Mouse (Mus musculus): ENCODE results near the gene Tnk1. TPM values are rescaled to one million over a fixed set of nuclear protein-coding genes. Genes with fewer than 3 reads are reported as not detected.
"Not testable (repeated sequence)": the region's sequence is repeated elsewhere in the genome, so short reads cannot be mapped to it uniquely, and the experiment has no call there.

The Tnk1 gene
- polyA plus RNA-seq, 1 experiment from 2014 or later = 1.1 TPM

DNA sequence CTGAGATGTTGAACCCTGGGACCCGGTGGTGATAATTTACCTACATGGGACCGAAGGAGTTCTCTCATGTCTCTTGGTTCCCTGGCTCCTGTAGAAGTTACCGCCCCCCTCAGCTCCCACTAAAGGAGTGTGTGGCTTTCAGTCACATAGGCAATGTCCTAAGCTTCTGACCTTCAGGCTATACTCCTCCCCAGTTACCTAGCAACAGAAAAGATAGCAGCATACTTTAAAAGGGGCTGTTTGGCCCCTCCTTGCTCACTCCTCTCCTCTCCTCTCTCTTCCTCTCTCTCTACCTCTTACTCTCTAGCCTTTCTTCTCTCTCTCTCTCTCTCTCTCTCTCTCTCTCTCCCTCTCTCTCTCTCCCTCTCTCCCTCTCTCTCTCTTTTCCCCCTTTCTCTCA is 5.2 kb upstream of the Tnk1 start:
- WGBS = 81% methylated on average over 3 of the region's 3 CpGs

DNA sequence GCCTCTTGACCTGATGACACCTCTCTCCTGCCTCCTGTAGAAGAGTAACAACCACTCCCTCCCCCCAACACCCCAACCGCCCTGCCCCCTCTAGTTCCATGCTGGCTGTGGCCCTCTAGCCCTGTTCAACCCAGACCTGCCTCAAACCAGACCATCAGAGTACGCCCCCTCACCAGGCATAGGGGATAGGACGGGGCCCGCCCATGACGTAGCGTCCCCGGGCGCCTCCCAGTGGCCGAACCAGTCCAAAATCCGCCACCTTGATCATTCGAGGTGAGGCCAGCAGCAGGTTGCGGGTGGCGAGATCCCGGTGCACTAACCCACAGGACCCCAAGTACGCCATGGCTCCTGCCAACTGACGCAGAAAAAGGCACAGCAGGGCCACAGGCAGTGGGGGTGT is 3.2 kb downstream of the Tnk1 start:
- H3K27ac ChIP-seq (replicated peaks; ENCODE audit: low read depth, low read length) = no peak overlapping the region
- DNase-seq (ENCODE audit: low spot score) (peak; percentile 64), ATAC-seq (replicated peaks; ENCODE audit: insufficient number of reproducible peaks, low FRiP score, low TSS enrichment, low read depth) (peak; percentile 42; the same call in 1 of the 2 replicates)
- peaks cover 13% of the 10 kb centered on the region for H3K27me3 ChIP-seq (ENCODE audit: control insufficient read depth, insufficient read depth, low read length)
- no peaks in the 10 kb centered on the region for H3K4me1 ChIP-seq (ENCODE audit: control insufficient read depth, insufficient read depth, low read length)
- H3K4me2 ChIP-seq (ENCODE audit: low read depth, low read length) = no peak overlapping the region
- no peaks in the 10 kb centered on the region for H3K9me3 ChIP-seq (replicated peaks; ENCODE audit: control insufficient read depth, low read length)
- no peak overlapping the region; the same call in 1 of the 2 replicates for H3K4me3 ChIP-seq (ENCODE audit: low read depth, low read length)
- H3K36me3 ChIP-seq (replicated peaks; ENCODE audit: control insufficient read depth, insufficient read depth, low read depth, low read length) = no peaks in the 10 kb centered on the region; the same call in 1 of the 2 replicates
- WGBS = 18% methylated on average over 16 of the region's 16 CpGs
- H3K9ac ChIP-seq (replicated peaks; ENCODE audit: low read length) = no peak overlapping the region

More for the DNA sequence above, 5.2 kb upstream of the Tnk1 start:
- not testable (repeated sequence) for DNase-seq (ENCODE audit: low spot score); H3K9ac ChIP-seq (replicated peaks; ENCODE audit: low read length); H3K4me2 ChIP-seq (ENCODE audit: low read depth, low read length); H3K27me3 ChIP-seq (ENCODE audit: control insufficient read depth, insufficient read depth, low read length); H3K4me1 ChIP-seq (ENCODE audit: control insufficient read depth, insufficient read depth, low read length); H3K36me3 ChIP-seq (replicated peaks; ENCODE audit: control insufficient read depth, insufficient read depth, low read depth, low read length); H3K4me3 ChIP-seq (ENCODE audit: low read depth, low read length); H3K9me3 ChIP-seq (replicated peaks; ENCODE audit: control insufficient read depth, low read length); H3K27ac ChIP-seq (replicated peaks; ENCODE audit: low read depth, low read length); ATAC-seq (replicated peaks; ENCODE audit: insufficient number of reproducible peaks, low FRiP score, low TSS enrichment, low read depth)

DNA sequence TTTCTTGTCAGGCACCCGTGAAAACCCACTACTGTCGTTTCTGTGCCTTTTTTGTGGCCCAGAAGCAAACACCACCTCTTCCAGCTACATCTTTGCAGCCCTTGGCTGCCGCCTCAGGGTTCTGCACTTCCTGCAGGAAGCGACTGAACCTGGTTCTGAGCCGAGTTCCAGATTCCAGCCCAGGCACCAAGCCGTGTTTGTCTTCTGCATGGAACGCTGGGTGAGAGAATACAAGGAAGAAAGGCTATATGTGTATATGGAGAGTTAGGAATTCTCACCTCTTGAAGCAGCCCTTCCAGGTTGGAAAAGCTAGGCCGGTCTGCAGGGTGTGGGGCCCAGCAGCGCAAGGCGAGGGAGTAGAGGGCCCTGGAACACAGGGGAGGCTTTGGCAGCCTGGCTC is 3.9 kb downstream of the Tnk1 start:
- H3K4me2 ChIP-seq (ENCODE audit: low read depth, low read length) = no peak overlapping the region
- H3K36me3 ChIP-seq (replicated peaks; ENCODE audit: control insufficient read depth, insufficient read depth, low read depth, low read length) = peaks cover 1% of the 10 kb centered on the region; the same call in 1 of the 2 replicates
- no peak for ATAC-seq (replicated peaks; ENCODE audit: insufficient number of reproducible peaks, low FRiP score, low TSS enrichment, low read depth)
- whole genome bisulfite sequencing = 81% methylated on average over 10 of the region's 10 CpGs
- peaks cover 13% of the 10 kb centered on the region for H3K27me3 ChIP-seq (ENCODE audit: control insufficient read depth, insufficient read depth, low read length)
- no peak overlapping the region for H3K9ac ChIP-seq (replicated peaks; ENCODE audit: low read length)
- H3K9me3 ChIP-seq (replicated peaks; ENCODE audit: control insufficient read depth, low read length) = no peaks in the 10 kb centered on the region
- H3K4me1 ChIP-seq (ENCODE audit: control insufficient read depth, insufficient read depth, low read length) = no peaks in the 10 kb centered on the region
- DNase-seq (ENCODE audit: low spot score) = no peak
- H3K4me3 ChIP-seq (ENCODE audit: low read depth, low read length) = no peak overlapping the region
- no peak overlapping the region for H3K27ac ChIP-seq (replicated peaks; ENCODE audit: low read depth, low read length)

DNA sequence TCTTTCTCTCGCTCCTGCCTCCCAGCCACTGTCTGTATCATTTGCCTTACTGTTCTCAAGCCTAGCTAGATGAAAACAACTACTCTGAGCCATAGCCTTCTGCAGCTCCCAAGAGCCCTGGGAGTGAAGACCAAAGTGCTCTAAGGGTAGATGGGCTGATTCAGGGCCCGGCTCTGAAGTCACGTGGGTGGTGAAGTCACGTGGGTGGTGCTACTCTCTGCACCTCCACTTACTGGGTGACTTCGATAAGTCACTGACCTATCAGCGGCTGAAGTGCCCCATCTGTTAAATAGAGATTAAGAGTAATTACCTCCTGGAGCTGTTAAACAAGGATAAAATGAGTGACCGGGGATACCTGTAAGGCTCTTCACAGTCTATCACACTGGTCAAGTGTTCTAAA is 4.5 kb downstream of the Tnk1 start:
- no peaks in the 10 kb centered on the region for H3K4me1 ChIP-seq (ENCODE audit: control insufficient read depth, insufficient read depth, low read length)
- no peak for DNase-seq (ENCODE audit: low spot score)
- peaks cover 11% of the 10 kb centered on the region for H3K27me3 ChIP-seq (ENCODE audit: control insufficient read depth, insufficient read depth, low read length)
- no peak overlapping the region for H3K4me2 ChIP-seq (ENCODE audit: low read depth, low read length)
- no peaks in the 10 kb centered on the region for H3K9me3 ChIP-seq (replicated peaks; ENCODE audit: control insufficient read depth, low read length)
- H3K27ac ChIP-seq (replicated peaks; ENCODE audit: low read depth, low read length) = no peak overlapping the region
- no peak for ATAC-seq (replicated peaks; ENCODE audit: insufficient number of reproducible peaks, low FRiP score, low TSS enrichment, low read depth)
- H3K9ac ChIP-seq (replicated peaks; ENCODE audit: low read length) = no peak overlapping the region
- peaks cover 2% of the 10 kb centered on the region for H3K36me3 ChIP-seq (replicated peaks; ENCODE audit: control insufficient read depth, insufficient read depth, low read depth, low read length)
- 85% methylated on average over 7 of the region's 7 CpGs for WGBS
- no peak overlapping the region for H3K4me3 ChIP-seq (ENCODE audit: low read depth, low read length)

DNA sequence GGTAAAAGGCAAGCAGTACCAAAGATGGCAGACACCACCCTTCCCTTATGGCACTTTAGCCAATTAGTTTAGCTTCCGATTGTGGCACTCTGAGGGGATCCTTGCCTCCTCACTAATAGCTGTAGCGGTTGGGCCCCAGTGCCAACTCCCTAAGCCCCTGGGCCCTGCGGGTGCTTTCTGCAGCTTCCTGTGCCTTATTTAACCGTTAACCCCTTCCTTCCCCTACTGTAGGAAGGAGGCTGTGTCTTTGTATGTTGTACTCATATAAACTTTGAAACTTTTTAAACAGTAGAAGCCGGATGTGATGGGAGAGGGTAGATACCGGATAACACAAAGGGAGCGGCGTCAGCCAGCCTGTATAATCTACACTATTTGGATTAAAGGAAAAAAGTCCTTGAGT is 7.8 kb downstream of the Tnk1 start:
- Histone ChIP-seq H3K4me1 (ENCODE audit: control insufficient read depth, insufficient read depth, low read length) (peaks cover 6% of the 10 kb centered on the region), H3K4me3 (ENCODE audit: low read depth, low read length) (no peak overlapping the region), H3K27me3 (ENCODE audit: control insufficient read depth, insufficient read depth, low read length) (no peaks in the 10 kb centered on the region), H3K36me3 (replicated peaks; ENCODE audit: control insufficient read depth, insufficient read depth, low read depth, low read length) (peaks cover 2% of the 10 kb centered on the region), H3K27ac (replicated peaks; ENCODE audit: low read depth, low read length) (no peak overlapping the region), H3K4me2 (ENCODE audit: low read depth, low read length) (no peak overlapping the region), H3K9ac (replicated peaks; ENCODE audit: low read length) (no peak overlapping the region), H3K9me3 (replicated peaks; ENCODE audit: control insufficient read depth, low read length) (no peaks in the 10 kb centered on the region)
- WGBS = 74% methylated on average over 8 of the region's 8 CpGs
- no peak for ATAC-seq (replicated peaks; ENCODE audit: insufficient number of reproducible peaks, low FRiP score, low TSS enrichment, low read depth)
- no peak for DNase-seq (ENCODE audit: low spot score)

DNA sequence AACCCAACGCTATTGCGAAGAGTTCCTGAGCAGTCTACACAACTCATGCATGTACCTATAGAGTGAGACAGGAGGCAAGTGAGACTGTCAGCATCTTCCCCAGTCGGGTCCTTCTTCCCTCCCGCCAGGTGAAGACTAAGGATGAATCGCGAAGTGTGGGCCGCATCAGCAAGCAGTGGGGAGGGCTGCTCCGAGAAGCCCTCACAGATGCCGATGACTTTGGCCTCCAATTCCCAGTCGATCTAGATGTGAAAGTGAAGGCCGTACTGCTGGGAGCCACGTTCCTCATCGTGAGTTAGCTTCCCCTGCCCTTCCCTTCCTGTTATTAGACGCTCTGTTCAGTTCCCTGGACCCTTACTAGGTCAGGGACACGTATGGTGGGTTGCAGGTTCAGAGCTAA is 8.6 kb downstream of the Tnk1 start:
- Histone ChIP-seq H3K4me3 (ENCODE audit: low read depth, low read length) (no peak overlapping the region), H3K4me1 (ENCODE audit: control insufficient read depth, insufficient read depth, low read length) (peaks cover 6% of the 10 kb centered on the region), H3K27me3 (ENCODE audit: control insufficient read depth, insufficient read depth, low read length) (no peaks in the 10 kb centered on the region), H3K9me3 (replicated peaks; ENCODE audit: control insufficient read depth, low read length) (no peaks in the 10 kb centered on the region), H3K27ac (replicated peaks; ENCODE audit: low read depth, low read length) (no peak overlapping the region), H3K9ac (replicated peaks; ENCODE audit: low read length) (no peak overlapping the region), H3K4me2 (ENCODE audit: low read depth, low read length) (no peak overlapping the region), H3K36me3 (replicated peaks; ENCODE audit: control insufficient read depth, insufficient read depth, low read depth, low read length) (peaks cover 2% of the 10 kb centered on the region)
- DNase-seq (ENCODE audit: low spot score) = no peak
- WGBS = 92% methylated on average over 15 of the region's 15 CpGs
- ATAC-seq (replicated peaks; ENCODE audit: insufficient number of reproducible peaks, low FRiP score, low TSS enrichment, low read depth) = no peak

DNA sequence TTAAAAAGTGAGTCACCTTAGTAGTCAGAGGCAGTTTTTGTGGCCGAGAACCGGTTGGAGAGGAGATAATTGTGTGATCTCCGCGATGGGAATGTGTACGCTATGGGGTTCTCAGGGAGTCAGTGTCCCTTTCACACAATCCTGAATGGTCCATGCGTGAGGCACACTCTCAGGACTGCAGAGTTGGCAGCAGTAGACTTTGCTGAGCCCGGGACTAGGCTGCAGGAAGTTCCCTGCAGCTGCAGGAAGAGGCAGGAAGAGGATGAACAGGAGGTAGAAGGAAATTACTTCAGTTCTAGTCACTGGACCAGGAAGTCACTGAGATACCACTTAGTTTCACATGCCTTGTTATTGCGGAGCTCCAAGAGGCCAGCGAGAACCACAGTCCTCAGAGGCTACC is 9.4 kb downstream of the Tnk1 start:
- DNase-seq (ENCODE audit: low spot score) (no peak), ATAC-seq (replicated peaks; ENCODE audit: insufficient number of reproducible peaks, low FRiP score, low TSS enrichment, low read depth) (no peak)
- H3K4me1 ChIP-seq (ENCODE audit: control insufficient read depth, insufficient read depth, low read length) = peaks cover 6% of the 10 kb centered on the region
- no peak overlapping the region for H3K4me2 ChIP-seq (ENCODE audit: low read depth, low read length)
- WGBS = 88% methylated on average over 9 of the region's 9 CpGs
- no peaks in the 10 kb centered on the region for H3K9me3 ChIP-seq (replicated peaks; ENCODE audit: control insufficient read depth, low read length)
- peaks cover 2% of the 10 kb centered on the region for H3K36me3 ChIP-seq (replicated peaks; ENCODE audit: control insufficient read depth, insufficient read depth, low read depth, low read length)
- no peak overlapping the region for H3K4me3 ChIP-seq (ENCODE audit: low read depth, low read length)
- no peaks in the 10 kb centered on the region for H3K27me3 ChIP-seq (ENCODE audit: control insufficient read depth, insufficient read depth, low read length)
- H3K27ac ChIP-seq (replicated peaks; ENCODE audit: low read depth, low read length) = no peak overlapping the region
- no peak overlapping the region for H3K9ac ChIP-seq (replicated peaks; ENCODE audit: low read length)

DNA sequence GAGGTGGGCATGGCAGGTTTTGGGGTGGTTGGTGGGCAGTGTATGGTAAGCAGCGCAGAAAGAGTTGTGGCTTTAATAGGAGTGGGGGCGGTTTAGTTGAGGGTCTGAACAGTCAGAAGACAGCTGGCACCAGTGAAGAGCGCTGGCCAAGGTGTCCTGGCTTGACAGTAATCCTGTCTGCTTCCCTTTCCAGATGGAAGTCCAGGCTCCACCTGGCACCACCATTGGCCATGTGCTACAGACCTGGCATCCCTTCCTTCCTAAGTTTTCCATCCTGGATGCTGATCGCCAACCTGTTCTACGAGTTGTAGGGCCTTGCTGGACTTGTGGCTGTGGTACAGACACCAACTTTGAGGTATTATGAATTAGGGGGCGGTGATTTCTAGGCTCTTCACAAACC is 10.5 kb downstream of the Tnk1 start:
- no peak overlapping the region for H3K4me3 ChIP-seq (ENCODE audit: low read depth, low read length)
- ATAC-seq (replicated peaks; ENCODE audit: insufficient number of reproducible peaks, low FRiP score, low TSS enrichment, low read depth) = no peak
- H3K9me3 ChIP-seq (replicated peaks; ENCODE audit: control insufficient read depth, low read length) = no peaks in the 10 kb centered on the region
- no peaks in the 10 kb centered on the region for H3K27me3 ChIP-seq (ENCODE audit: control insufficient read depth, insufficient read depth, low read length)
- no peak overlapping the region; the same call in 1 of the 2 replicates for H3K4me2 ChIP-seq (ENCODE audit: low read depth, low read length)
- H3K4me1 ChIP-seq (ENCODE audit: control insufficient read depth, insufficient read depth, low read length) = peaks cover 6% of the 10 kb centered on the region
- H3K9ac ChIP-seq (replicated peaks; ENCODE audit: low read length) = no peak overlapping the region
- no peak overlapping the region for H3K27ac ChIP-seq (replicated peaks; ENCODE audit: low read depth, low read length)
- 95% methylated on average over 6 of the region's 6 CpGs for WGBS
- no peak for DNase-seq (ENCODE audit: low spot score)
- H3K36me3 ChIP-seq (replicated peaks; ENCODE audit: control insufficient read depth, insufficient read depth, low read depth, low read length) = peaks cover 2% of the 10 kb centered on the region
